31 mouse cellular contexts compared by ENCODE assay signal in genomic region chr2:164453887-164454500, GRCm38 (mm10). TPM values are rescaled to one million over a fixed set of nuclear protein-coding genes. Genes with fewer than 3 reads are reported as not detected.
DNase-seq lines count a peak whose midpoint lies in the region; ATAC-seq and TF ChIP-seq lines count a peak whose summit lies in the region.
"Had no signal": no experiment of that assay in that cellular context is flagged by ENCODE, and none has a peak within 500 bp of the region (broad histone marks: within the 10 kb centered on the region; RNA-seq: fewer than 3 reads in every experiment).

No protein-coding gene starts in this region.

- no peak for TF ChIP-seq CTCF in gastrocnemius, adult 2 months (IDR thresholded peaks at IDR 0.05)
- TF ChIP-seq CTCF in liver, postnatal 0 days (IDR thresholded peaks at IDR 0.05; ENCODE audit: low read depth), result no peak
- TF ChIP-seq CTCF in kidney, adult 2 months (conservative IDR thresholded peaks at IDR 0.05; ENCODE audit: insufficient read depth, insufficient read length, low read depth, low read length), result no peak

- H3K4me3 ChIP-seq in gastrocnemius, adult 2 months, result no peak overlapping the region
- no peak overlapping the region for H3K4me3 ChIP-seq in liver, postnatal 0 days (ENCODE audit: low read depth, low read length)
- H3K4me3 ChIP-seq in liver, embryonic 12.5 days, result no peak overlapping the region
- no peak overlapping the region for H3K4me3 ChIP-seq in kidney, adult 2 months (ENCODE audit: insufficient read depth, low read depth, low read length)
- H3K4me3 ChIP-seq in midbrain, embryonic 13.5 days (replicated peaks), result no peak overlapping the region
- H3K4me3 ChIP-seq: embryonic facial prominence, embryonic 10.5 days; heart, adult 2 months; hindbrain, embryonic 13.5 days; limb, embryonic 15.5 days; midbrain, embryonic 12.5 days had no signal

- H3K4me2 ChIP-seq in liver, postnatal 0 days (ENCODE audit: low read depth, low read length), result no peak overlapping the region
- H3K4me2 ChIP-seq in liver, embryonic 12.5 days, result no peak overlapping the region
- H3K4me2 ChIP-seq in midbrain, embryonic 13.5 days (replicated peaks), result no peak overlapping the region
- H3K4me2 ChIP-seq: hindbrain, embryonic 13.5 days; limb, embryonic 15.5 days; lung, embryonic 14.5 days; midbrain, embryonic 12.5 days had no signal

- no peaks in the 10 kb centered on the region for H3K36me3 ChIP-seq in liver, postnatal 0 days (replicated peaks; ENCODE audit: insufficient read depth, low read length)
- H3K36me3 ChIP-seq in liver, embryonic 12.5 days, result no peaks in the 10 kb centered on the region
- no peaks in the 10 kb centered on the region for H3K36me3 ChIP-seq in kidney, adult 2 months (ENCODE audit: control insufficient read depth, insufficient read depth, low read length)
- no peaks in the 10 kb centered on the region for H3K36me3 ChIP-seq in midbrain, embryonic 13.5 days
- H3K36me3 ChIP-seq: embryonic facial prominence, embryonic 10.5 days; hindbrain, embryonic 13.5 days; limb, embryonic 15.5 days; midbrain, embryonic 12.5 days had no signal

- no peaks in the 10 kb centered on the region for H3K9me3 ChIP-seq in liver, postnatal 0 days (ENCODE audit: low read length)
- no peaks in the 10 kb centered on the region for H3K9me3 ChIP-seq in liver, embryonic 12.5 days (replicated peaks)
- no peaks in the 10 kb centered on the region for H3K9me3 ChIP-seq in midbrain, embryonic 13.5 days
- H3K9me3 ChIP-seq: embryonic facial prominence, embryonic 10.5 days; hindbrain, embryonic 13.5 days; limb, embryonic 15.5 days; midbrain, embryonic 12.5 days had no signal

- intact Hi-C loops in gastrocnemius, adult 2 months (cut with DNase I), result loop anchor here (2.0 kb wide), 1 partner anchor 13 kb away; no protein-coding TSS in a partner anchor

- TF ChIP-seq EP300 in liver, postnatal 0 days (IDR thresholded peaks at IDR 0.05; ENCODE audit: low read depth), result no peak

- no peak overlapping the region for H3K9ac ChIP-seq in liver, postnatal 0 days (replicated peaks)
- H3K9ac ChIP-seq in liver, embryonic 12.5 days, result no peak overlapping the region
- H3K9ac ChIP-seq in midbrain, embryonic 13.5 days (replicated peaks), result no peak overlapping the region
- H3K9ac ChIP-seq: forebrain, postnatal 0 days; hindbrain, embryonic 13.5 days; limb, embryonic 15.5 days; lung, embryonic 14.5 days; midbrain, embryonic 12.5 days had no signal

- no peaks in the 10 kb centered on the region for H3K27me3 ChIP-seq in liver, postnatal 0 days (ENCODE audit: insufficient read depth, low read length)
- H3K27me3 ChIP-seq in liver, embryonic 12.5 days (replicated peaks), result peaks cover 34% of the 10 kb centered on the region
- H3K27me3 ChIP-seq in kidney, adult 2 months (replicated peaks; ENCODE audit: control insufficient read depth, insufficient read depth, low read length), result no peaks in the 10 kb centered on the region
- no peaks in the 10 kb centered on the region for H3K27me3 ChIP-seq in midbrain, embryonic 13.5 days
- H3K27me3 ChIP-seq: hindbrain, embryonic 13.5 days; limb, embryonic 15.5 days; midbrain, embryonic 12.5 days had no signal

- no peak for DNase-seq in gastrocnemius, adult 2 months
- DNase-seq in gastrocnemius, postnatal 10 days, result no peak
- DNase-seq in liver, postnatal 0 days, result no peak
- DNase-seq in kidney, adult 2 months, result peak; percentile 76
- DNase-seq in kidney, postnatal 14 days, result peak; percentile 49
- DNase-seq: cerebellum, adult 11 months; cerebellum, adult 9-11 months; forebrain, postnatal 0 days; left cerebral cortex, postnatal 4 days; thymus, adult 18-20 months; thymus, postnatal 36 days had no signal

- 67% methylated on average over 7 of the region's 7 CpGs for WGBS in liver, postnatal 0 days (ENCODE audit: insufficient replicate concordance)
- WGBS in liver, embryonic 12.5 days (ENCODE audit: insufficient replicate concordance), result 52% methylated on average over 7 of the region's 7 CpGs
- WGBS in kidney, adult 2 months, result 34% methylated on average over 7 of the region's 7 CpGs
- WGBS in midbrain, embryonic 13.5 days, result 78% methylated on average over 7 of the region's 7 CpGs

- H3K27ac ChIP-seq in gastrocnemius, adult 2 months, result peak overlapping the region; percentile 85; the same call in 1 of the 2 replicates
- H3K27ac ChIP-seq in liver, postnatal 0 days (ENCODE audit: low read depth), result peak overlapping the region; percentile 93
- no peak overlapping the region for H3K27ac ChIP-seq in liver, embryonic 12.5 days
- H3K27ac ChIP-seq in kidney, adult 2 months (ENCODE audit: insufficient read depth, low read depth, low read length), result peak overlapping the region; percentile 99
- no peak overlapping the region for H3K27ac ChIP-seq in midbrain, embryonic 13.5 days
- H3K27ac ChIP-seq: embryonic facial prominence, embryonic 10.5 days; hindbrain, embryonic 13.5 days; limb, embryonic 15.5 days; midbrain, embryonic 12.5 days had no signal

- no peak for ATAC-seq in liver, postnatal 0 days
- no peak for ATAC-seq in liver, embryonic 12.5 days
- ATAC-seq in midbrain, embryonic 13.5 days, result no peak
- ATAC-seq in megakaryocyte-erythroid progenitor cell, adult 5-6 weeks (replicated peaks; ENCODE audit: low FRiP score, low TSS enrichment, poor library complexity, severe bottlenecking), result no peak
- ATAC-seq: forebrain, postnatal 0 days had no signal

- H3K4me1 ChIP-seq in liver, postnatal 0 days (ENCODE audit: insufficient read depth), result peaks cover 15% of the 10 kb centered on the region
- H3K4me1 ChIP-seq in liver, embryonic 12.5 days, result peaks cover 11% of the 10 kb centered on the region; the same call in 1 of the 2 replicates
- peaks cover 46% of the 10 kb centered on the region for H3K4me1 ChIP-seq in kidney, adult 2 months (ENCODE audit: control insufficient read depth, insufficient read depth, low read length)
- H3K4me1 ChIP-seq in midbrain, embryonic 13.5 days (replicated peaks), result peaks cover 10% of the 10 kb centered on the region

- no peak for TF ChIP-seq POLR2A in kidney, adult 2 months (IDR thresholded peaks at IDR 0.05; ENCODE audit: low read depth, low read length)

RNA-seq across cellular contexts. Expression of gene Sys1, which starts 2.8 kb away (rescaled TPM):
- total RNA-seq in gastrocnemius, adult 2 months (2021), result 10 to 100 TPM; 21.7 to 24.7 TPM
- 10 to 100 TPM; 16.8 to 18.4 TPM for total RNA-seq in gastrocnemius, postnatal 10 days (2021)
- polyA plus RNA-seq in liver, postnatal 0 days (2015; fragmentation: Nextera tagmentation; extraction: Ambion mirVana), result 43.5 and 46.2 TPM in 2 replicates
- polyA plus RNA-seq in liver, embryonic 12.5 days (2016; fragmentation: Nextera tagmentation; extraction: Ambion mirVana), result 36.1 and 37.9 TPM in 2 replicates
- 94.5 and 122 TPM in 2 replicates for polyA plus RNA-seq in kidney, adult 2 months (2012; rRNA removed)
- 77.6 and 81.1 TPM in 2 replicates for polyA plus RNA-seq in midbrain, embryonic 13.5 days (2015; fragmentation: Nextera tagmentation; extraction: Ambion mirVana)
- total RNA-seq in megakaryocyte-erythroid progenitor cell, adult 5-6 weeks (2014; fragmentation: Nextera tagmentation), result 25.7 and 26.7 TPM in 2 replicates
- 10.9 and 16.0 TPM in 2 replicates for total RNA-seq in megakaryocyte-erythroid progenitor cell, adult 5-6 weeks (2017)

RNA-seq across cellular contexts. Expression of gene Gm20458, which starts 6.8 kb away (rescaled TPM):
- 1 to 10 TPM; 7.6 to 9.4 TPM for total RNA-seq in gastrocnemius, adult 2 months (2021)
- total RNA-seq in gastrocnemius, postnatal 10 days (2021), result 1 to 10 TPM in 1 of 2 experiments, not detected in 1; 3.3 TPM
- polyA plus RNA-seq in liver, postnatal 0 days (2015; fragmentation: Nextera tagmentation; extraction: Ambion mirVana), result 5.8 and 6.1 TPM in 2 replicates
- 4.7 and 5.2 TPM in 2 replicates for polyA plus RNA-seq in liver, embryonic 12.5 days (2016; fragmentation: Nextera tagmentation; extraction: Ambion mirVana)
- polyA plus RNA-seq in kidney, adult 2 months (2012; rRNA removed), result 22.1 and 23.4 TPM in 2 replicates
- polyA plus RNA-seq in midbrain, embryonic 13.5 days (2015; fragmentation: Nextera tagmentation; extraction: Ambion mirVana), result 4.5 and 5.2 TPM in 2 replicates
- not detected in 2 replicates for total RNA-seq in megakaryocyte-erythroid progenitor cell, adult 5-6 weeks (2014; fragmentation: Nextera tagmentation)
- not detected in 2 replicates for total RNA-seq in megakaryocyte-erythroid progenitor cell, adult 5-6 weeks (2017)
- total RNA-seq: monocyte, adult 5-6 weeks; neutrophil, adult 5-6 weeks had no signal

RNA-seq across cellular contexts. Expression of gene Sdc4, which starts 10.3 kb away (rescaled TPM):
- 10 to 100 TPM; 39.8 to 95.4 TPM for total RNA-seq in gastrocnemius, adult 2 months (2021)
- total RNA-seq in gastrocnemius, postnatal 10 days (2021), result 10 to 100 TPM; 52.5 TPM
- polyA plus RNA-seq in liver, postnatal 0 days (2015; fragmentation: Nextera tagmentation; extraction: Ambion mirVana), result 194 and 208 TPM in 2 replicates
- polyA plus RNA-seq in liver, embryonic 12.5 days (2016; fragmentation: Nextera tagmentation; extraction: Ambion mirVana), result 31.3 and 31.8 TPM in 2 replicates
- 194 and 212 TPM in 2 replicates for polyA plus RNA-seq in kidney, adult 2 months (2012; rRNA removed)
- polyA plus RNA-seq in midbrain, embryonic 13.5 days (2015; fragmentation: Nextera tagmentation; extraction: Ambion mirVana), result 6.5 and 7.3 TPM in 2 replicates
- total RNA-seq in megakaryocyte-erythroid progenitor cell, adult 5-6 weeks (2014; fragmentation: Nextera tagmentation), result 1.0 and 5.3 TPM in 2 replicates
- total RNA-seq in megakaryocyte-erythroid progenitor cell, adult 5-6 weeks (2017), result 0.23 and 1.3 TPM in 2 replicates

RNA-seq across cellular contexts. Expression of gene Trp53tg5, which starts 19.5 kb away (rescaled TPM):
- not detected for total RNA-seq in gastrocnemius, adult 2 months (2021)
- not detected for total RNA-seq in gastrocnemius, postnatal 10 days (2021)
- polyA plus RNA-seq in liver, postnatal 0 days (2015; fragmentation: Nextera tagmentation; extraction: Ambion mirVana), result not detected in 2 replicates
- not detected in 2 replicates for polyA plus RNA-seq in liver, embryonic 12.5 days (2016; fragmentation: Nextera tagmentation; extraction: Ambion mirVana)
- 0.10 TPM in 1 of 2 replicates, not detected in the other for polyA plus RNA-seq in kidney, adult 2 months (2012; rRNA removed)
- polyA plus RNA-seq in midbrain, embryonic 13.5 days (2015; fragmentation: Nextera tagmentation; extraction: Ambion mirVana), result not detected in 2 replicates
- not detected in 2 replicates for total RNA-seq in megakaryocyte-erythroid progenitor cell, adult 5-6 weeks (2014; fragmentation: Nextera tagmentation)
- not detected in 2 replicates for total RNA-seq in megakaryocyte-erythroid progenitor cell, adult 5-6 weeks (2017)
- total RNA-seq: adrenal gland, postnatal 36 days; forebrain, postnatal 0 days; gastrocnemius, postnatal 36 days; heart, adult 2 months; heart, postnatal 36 days; layer of hippocampus, postnatal 14 days; left cerebral cortex, adult 8-10 months; left cerebral cortex, postnatal 4 days; monocyte, adult 5-6 weeks; neutrophil, adult 5-6 weeks had no signal
- polyA plus RNA-seq: cortical plate, adult 2 months; embryonic facial prominence, embryonic 10.5 days; forebrain, embryonic 11.5 days; forebrain, postnatal 0 days; heart, adult 2 months; heart, embryonic 14.5 days; large intestine, adult 2 months; limb, embryonic 15.5 days; lung, embryonic 14.5 days had no signal

RNA-seq across cellular contexts. Expression of gene Dbndd2, which starts 31.9 kb away (rescaled TPM):
- total RNA-seq in gastrocnemius, adult 2 months (2021), result 10 to 100 TPM; 12.9 to 25.5 TPM
- total RNA-seq in gastrocnemius, postnatal 10 days (2021), result 10 to 100 TPM; 13.0 to 17.7 TPM
- 2.7 TPM in 2 replicates for polyA plus RNA-seq in liver, postnatal 0 days (2015; fragmentation: Nextera tagmentation; extraction: Ambion mirVana)
- polyA plus RNA-seq in liver, embryonic 12.5 days (2016; fragmentation: Nextera tagmentation; extraction: Ambion mirVana), result 0.94 and 1.7 TPM in 2 replicates
- 36.8 and 43.6 TPM in 2 replicates for polyA plus RNA-seq in kidney, adult 2 months (2012; rRNA removed)
- 8.7 and 8.8 TPM in 2 replicates for polyA plus RNA-seq in midbrain, embryonic 13.5 days (2015; fragmentation: Nextera tagmentation; extraction: Ambion mirVana)
- total RNA-seq in megakaryocyte-erythroid progenitor cell, adult 5-6 weeks (2014; fragmentation: Nextera tagmentation), result 2.4 TPM in 2 replicates
- 2.9 TPM in 1 of 2 replicates, not detected in the other for total RNA-seq in megakaryocyte-erythroid progenitor cell, adult 5-6 weeks (2017)

Comparison
In these comparisons a context has a peak if more than half of its experiments do, and no peak if none do; other contexts are left out.
1. H3K27ac ChIP-seq: peak in gastrocnemius, adult 2 months (single experiment), liver, postnatal 0 days (single experiment) and kidney, adult 2 months (single experiment); none in liver, embryonic 12.5 days (single experiment) and midbrain, embryonic 13.5 days (single experiment).
2. DNase-seq: peak in kidney, adult 2 months (single experiment) and kidney, postnatal 14 days (single experiment); none in gastrocnemius, adult 2 months (single experiment), gastrocnemius, postnatal 10 days (single experiment) and liver, postnatal 0 days (single experiment).